Mouse (Mus musculus): ENCODE measurements around the gene Rhbdd1. TPM values are rescaled to one million over a fixed set of nuclear protein-coding genes. Genes with fewer than 3 reads are reported as not detected.

Gene Rhbdd1
- polyA plus RNA-seq, 1 experiment from 2014 or later: 7.2 TPM

- no peak overlapping the region for H3K27ac ChIP-seq (ENCODE audit: low read depth, low read length)
Observed at GRCm38 (mm10) chr1:82371636-82372428, 55.6 kb downstream of the Rhbdd1 start.

DNA sequence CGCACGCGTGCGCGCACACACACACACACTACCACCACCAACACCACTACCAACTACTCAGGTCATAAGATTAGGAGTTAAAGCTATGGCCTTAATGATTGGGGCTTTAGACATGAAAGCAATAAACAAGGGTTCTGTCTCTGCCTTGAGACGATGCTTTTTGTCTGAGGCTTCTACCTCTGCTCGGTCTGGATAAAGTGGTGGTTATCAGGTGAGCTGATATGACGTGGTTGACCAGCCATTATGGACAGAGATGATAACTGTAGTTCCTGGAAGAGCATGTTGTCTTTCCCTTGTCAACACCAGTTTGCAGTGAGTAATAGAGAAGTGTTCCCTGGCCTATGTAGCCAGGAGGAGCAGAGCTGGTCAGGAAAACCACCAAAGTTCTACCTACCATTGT, 57.7 kb downstream of the Rhbdd1 start:
- H3K9ac ChIP-seq (ENCODE audit: low read length): no peak overlapping the region
- WGBS: 95% methylated on average over 8 of the region's 8 CpGs
- no peak overlapping the region for H3K4me2 ChIP-seq
- H3K27me3 ChIP-seq (ENCODE audit: control insufficient read depth, insufficient read depth, low read length): no peaks in the 10 kb centered on the region
- H3K36me3 ChIP-seq (ENCODE audit: control insufficient read depth, insufficient read depth, low read length): no peaks in the 10 kb centered on the region
- no peak overlapping the region for H3K27ac ChIP-seq (ENCODE audit: low read depth, low read length)
- H3K9me3 ChIP-seq (ENCODE audit: control insufficient read depth, low read length): no peaks in the 10 kb centered on the region
- no peak overlapping the region for H3K4me3 ChIP-seq (ENCODE audit: low read depth, low read length)
- no peaks in the 10 kb centered on the region for H3K4me1 ChIP-seq (ENCODE audit: control insufficient read depth, insufficient read depth, low read length)
- ATAC-seq (ENCODE audit: low FRiP score): 0 out of 2 replicates have a peak, but pooled peaks have one; percentile 14
- DNase-seq (ENCODE audit: low spot score, missing footprints): no peak

More at GRCm38 (mm10) chr1:82371636-82372428, 55.6 kb downstream of the Rhbdd1 start:
- H3K9me3 ChIP-seq (ENCODE audit: control insufficient read depth, low read length): no peaks in the 10 kb centered on the region
- H3K27me3 ChIP-seq (ENCODE audit: control insufficient read depth, insufficient read depth, low read length): no peaks in the 10 kb centered on the region
- ATAC-seq (ENCODE audit: low FRiP score): no peak
- H3K36me3 ChIP-seq (ENCODE audit: control insufficient read depth, insufficient read depth, low read length): no peaks in the 10 kb centered on the region
- DNase-seq (ENCODE audit: low spot score, missing footprints): no peak
- H3K4me1 ChIP-seq (ENCODE audit: control insufficient read depth, insufficient read depth, low read length): no peaks in the 10 kb centered on the region
- WGBS: 75% methylated on average over 5 of the region's 5 CpGs
- no peak overlapping the region for H3K4me3 ChIP-seq (ENCODE audit: low read depth, low read length)
- H3K9ac ChIP-seq (ENCODE audit: low read length): no peak overlapping the region
- no peak overlapping the region for H3K4me2 ChIP-seq

- no peaks in the 10 kb centered on the region for H3K4me1 ChIP-seq (ENCODE audit: control insufficient read depth, insufficient read depth, low read length)
- DNase-seq (ENCODE audit: low spot score, missing footprints): no peak
- H3K36me3 ChIP-seq (ENCODE audit: control insufficient read depth, insufficient read depth, low read length): no peaks in the 10 kb centered on the region
- no peak overlapping the region for H3K27ac ChIP-seq (ENCODE audit: low read depth, low read length)
- H3K4me3 ChIP-seq (ENCODE audit: low read depth, low read length): no peak overlapping the region
- no peaks in the 10 kb centered on the region for H3K9me3 ChIP-seq (ENCODE audit: control insufficient read depth, low read length)
- no peaks in the 10 kb centered on the region for H3K27me3 ChIP-seq (ENCODE audit: control insufficient read depth, insufficient read depth, low read length)
- no peak overlapping the region for H3K9ac ChIP-seq (ENCODE audit: low read length)
- no peak for ATAC-seq (ENCODE audit: low FRiP score)
- H3K4me2 ChIP-seq: no peak overlapping the region
- WGBS: 55% methylated on average over 4 of the region's 4 CpGs
Observed at GRCm38 (mm10) chr1:82374831-82375358, 58.6 kb downstream of the Rhbdd1 start.

DNA sequence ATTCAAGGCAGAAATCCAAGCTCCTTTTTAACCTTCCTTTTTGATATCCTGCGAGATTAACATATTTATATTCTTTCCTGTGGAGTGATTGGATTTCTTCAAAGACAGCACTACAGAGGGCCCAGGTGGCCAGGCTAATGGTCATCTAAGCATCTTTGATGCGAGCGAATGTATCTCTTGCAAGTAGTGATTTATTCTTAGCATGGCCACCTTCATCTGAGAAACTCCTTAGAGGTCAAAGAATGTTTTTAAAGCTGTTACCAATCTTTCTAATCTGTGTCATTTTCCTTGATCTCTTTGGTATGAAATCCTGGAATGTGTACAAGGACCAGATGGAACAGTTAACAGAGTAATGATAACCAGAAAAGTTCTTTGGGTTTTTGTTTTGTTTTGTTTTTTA, 59.2 kb downstream of the Rhbdd1 start:
- Histone ChIP-seq H3K4me2 (no peak overlapping the region), H3K4me1 (ENCODE audit: control insufficient read depth, insufficient read depth, low read length) (no peaks in the 10 kb centered on the region), H3K27me3 (ENCODE audit: control insufficient read depth, insufficient read depth, low read length) (no peaks in the 10 kb centered on the region), H3K27ac (ENCODE audit: low read depth, low read length) (no peak overlapping the region), H3K4me3 (ENCODE audit: low read depth, low read length) (no peak overlapping the region), H3K9ac (ENCODE audit: low read length) (no peak overlapping the region), H3K36me3 (ENCODE audit: control insufficient read depth, insufficient read depth, low read length) (no peaks in the 10 kb centered on the region), H3K9me3 (ENCODE audit: control insufficient read depth, low read length) (no peaks in the 10 kb centered on the region)
- WGBS: 67% methylated on average over 3 of the region's 3 CpGs
- no peak for ATAC-seq (ENCODE audit: low FRiP score)
- DNase-seq (ENCODE audit: low spot score, missing footprints): no peak

DNA sequence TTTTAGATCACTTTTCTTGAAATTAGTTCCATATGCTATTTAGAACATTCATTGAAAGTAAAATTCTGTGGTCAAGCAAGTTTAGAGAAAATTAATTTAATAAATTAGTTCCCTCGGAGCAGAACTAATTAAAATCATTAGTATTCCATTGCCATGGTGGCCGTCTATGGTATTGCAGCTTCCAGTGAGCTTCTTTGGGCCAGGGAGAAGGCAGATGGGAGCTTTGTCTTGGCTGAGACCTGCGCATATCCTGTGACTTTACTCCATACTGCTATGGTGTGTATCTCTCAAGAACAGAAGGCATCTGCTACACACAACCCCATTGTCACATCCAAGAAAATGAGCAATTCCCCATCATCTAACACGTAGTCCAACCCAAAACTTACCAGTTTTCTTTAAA, 65.7 kb downstream of the Rhbdd1 start:
- Histone ChIP-seq H3K9me3 (ENCODE audit: control insufficient read depth, low read length) (no peaks in the 10 kb centered on the region), H3K27me3 (ENCODE audit: control insufficient read depth, insufficient read depth, low read length) (no peaks in the 10 kb centered on the region), H3K9ac (ENCODE audit: low read length) (no peak overlapping the region), H3K4me1 (ENCODE audit: control insufficient read depth, insufficient read depth, low read length) (peaks cover 13% of the 10 kb centered on the region; the same call in 1 of the 2 replicates), H3K27ac (ENCODE audit: low read depth, low read length) (no peak overlapping the region), H3K4me3 (ENCODE audit: low read depth, low read length) (no peak overlapping the region), H3K36me3 (ENCODE audit: control insufficient read depth, insufficient read depth, low read length) (no peaks in the 10 kb centered on the region), H3K4me2 (no peak overlapping the region)
- ATAC-seq (ENCODE audit: low FRiP score) (no peak), DNase-seq (ENCODE audit: low spot score, missing footprints) (no peak)
- 68% methylated on average over 4 of the region's 4 CpGs for WGBS

GRCm38 (mm10) chr1:82384106-82384505, 67.9 kb downstream of the Rhbdd1 start:
- Histone ChIP-seq H3K9me3 (ENCODE audit: control insufficient read depth, low read length) (no peaks in the 10 kb centered on the region), H3K36me3 (ENCODE audit: control insufficient read depth, insufficient read depth, low read length) (no peaks in the 10 kb centered on the region), H3K9ac (ENCODE audit: low read length) (no peak overlapping the region), H3K4me2 (no peak overlapping the region), H3K27ac (ENCODE audit: low read depth, low read length) (no peak overlapping the region), H3K4me1 (ENCODE audit: control insufficient read depth, insufficient read depth, low read length) (peaks cover 17% of the 10 kb centered on the region), H3K27me3 (ENCODE audit: control insufficient read depth, insufficient read depth, low read length) (no peaks in the 10 kb centered on the region), H3K4me3 (ENCODE audit: low read depth, low read length) (no peak overlapping the region)
- ATAC-seq (ENCODE audit: low FRiP score) (no peak), DNase-seq (ENCODE audit: low spot score, missing footprints) (no peak)
- 92% methylated on average over 2 of the region's 2 CpGs for WGBS

DNA sequence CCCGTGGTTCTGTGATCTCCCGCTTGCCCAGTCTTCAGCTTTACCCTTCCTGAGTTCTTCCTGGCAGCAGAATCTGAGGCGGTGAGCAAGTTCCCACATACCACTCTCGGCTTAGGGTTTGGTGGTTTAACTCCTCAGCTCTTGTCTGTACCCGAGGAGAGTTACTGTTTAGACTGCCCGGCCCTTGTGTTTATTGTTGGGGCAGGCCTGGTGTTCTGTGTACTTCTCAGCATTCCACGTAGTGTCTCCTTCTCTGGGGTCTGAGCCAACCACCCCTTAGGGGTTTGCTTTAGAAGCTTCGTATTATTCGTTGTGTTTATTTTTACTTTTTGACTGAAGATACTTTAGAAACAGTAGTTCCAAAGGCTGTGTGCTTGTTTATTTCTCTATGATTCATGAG, 68.8 kb downstream of the Rhbdd1 start:
- H3K4me1 ChIP-seq (ENCODE audit: control insufficient read depth, insufficient read depth, low read length): peaks cover 17% of the 10 kb centered on the region
- H3K27ac ChIP-seq (ENCODE audit: low read depth, low read length): no peak overlapping the region
- DNase-seq (ENCODE audit: low spot score, missing footprints) (peak; percentile 84), ATAC-seq (ENCODE audit: low FRiP score) (no peak)
- no peak overlapping the region for H3K9ac ChIP-seq (ENCODE audit: low read length)
- no peaks in the 10 kb centered on the region for H3K27me3 ChIP-seq (ENCODE audit: control insufficient read depth, insufficient read depth, low read length)
- WGBS: 63% methylated on average over 9 of the region's 9 CpGs
- no peaks in the 10 kb centered on the region for H3K36me3 ChIP-seq (ENCODE audit: control insufficient read depth, insufficient read depth, low read length)
- H3K4me3 ChIP-seq (ENCODE audit: low read depth, low read length): no peak overlapping the region
- no peaks in the 10 kb centered on the region for H3K9me3 ChIP-seq (ENCODE audit: control insufficient read depth, low read length)
- no peak overlapping the region for H3K4me2 ChIP-seq

- H3K4me2 ChIP-seq: no peak overlapping the region
- no peaks in the 10 kb centered on the region for H3K36me3 ChIP-seq (ENCODE audit: control insufficient read depth, insufficient read depth, low read length)
- H3K9me3 ChIP-seq (ENCODE audit: control insufficient read depth, low read length): no peaks in the 10 kb centered on the region
- DNase-seq (ENCODE audit: low spot score, missing footprints): peak; percentile 89
- H3K4me3 ChIP-seq (ENCODE audit: low read depth, low read length): no peak overlapping the region
- peaks cover 17% of the 10 kb centered on the region for H3K4me1 ChIP-seq (ENCODE audit: control insufficient read depth, insufficient read depth, low read length)
- H3K27me3 ChIP-seq (ENCODE audit: control insufficient read depth, insufficient read depth, low read length): no peaks in the 10 kb centered on the region
- no peak overlapping the region for H3K9ac ChIP-seq (ENCODE audit: low read length)
- peak overlapping the region; percentile 7 for H3K27ac ChIP-seq (ENCODE audit: low read depth, low read length)
- WGBS: 29% methylated on average over 4 of the region's 4 CpGs
- ATAC-seq (ENCODE audit: low FRiP score): peak; percentile 45; the same call in 1 of the 2 replicates
Observed at GRCm38 (mm10) chr1:82385827-82386230, 69.6 kb downstream of the Rhbdd1 start.
